Mouse (Mus musculus): ENCODE results near the gene Dgkz. TPM values are rescaled to one million over a fixed set of nuclear protein-coding genes. Genes with fewer than 3 reads are reported as not detected.

The Dgkz gene
- polyA plus RNA-seq, 1 experiment from 2014 or later: 28.6 TPM

- DNase-seq (ENCODE audit: low spot score) (no peak), ATAC-seq (replicated peaks; ENCODE audit: insufficient number of reproducible peaks, low FRiP score, low TSS enrichment, low read depth) (no peak)
- H3K4me2 ChIP-seq (ENCODE audit: low read depth, low read length): no peak overlapping the region
- no peaks in the 10 kb centered on the region for H3K4me1 ChIP-seq (ENCODE audit: control insufficient read depth, insufficient read depth, low read length)
- no peak overlapping the region for H3K9ac ChIP-seq (replicated peaks; ENCODE audit: low read length)
- no peaks in the 10 kb centered on the region for H3K9me3 ChIP-seq (replicated peaks; ENCODE audit: control insufficient read depth, low read length)
- H3K4me3 ChIP-seq (ENCODE audit: low read depth, low read length): no peak overlapping the region
- peaks cover 7% of the 10 kb centered on the region; the same call in 1 of the 2 replicates for H3K27me3 ChIP-seq (ENCODE audit: control insufficient read depth, insufficient read depth, low read length)
- H3K36me3 ChIP-seq (replicated peaks; ENCODE audit: control insufficient read depth, insufficient read depth, low read depth, low read length): peaks cover 2% of the 10 kb centered on the region
- H3K27ac ChIP-seq (replicated peaks; ENCODE audit: low read depth, low read length): no peak overlapping the region
- WGBS: 92% methylated on average over 7 of the region's 7 CpGs
Observed at GRCm38 (mm10) chr2:91916346-91916977, 59.2 kb downstream of the Dgkz start.

DNA sequence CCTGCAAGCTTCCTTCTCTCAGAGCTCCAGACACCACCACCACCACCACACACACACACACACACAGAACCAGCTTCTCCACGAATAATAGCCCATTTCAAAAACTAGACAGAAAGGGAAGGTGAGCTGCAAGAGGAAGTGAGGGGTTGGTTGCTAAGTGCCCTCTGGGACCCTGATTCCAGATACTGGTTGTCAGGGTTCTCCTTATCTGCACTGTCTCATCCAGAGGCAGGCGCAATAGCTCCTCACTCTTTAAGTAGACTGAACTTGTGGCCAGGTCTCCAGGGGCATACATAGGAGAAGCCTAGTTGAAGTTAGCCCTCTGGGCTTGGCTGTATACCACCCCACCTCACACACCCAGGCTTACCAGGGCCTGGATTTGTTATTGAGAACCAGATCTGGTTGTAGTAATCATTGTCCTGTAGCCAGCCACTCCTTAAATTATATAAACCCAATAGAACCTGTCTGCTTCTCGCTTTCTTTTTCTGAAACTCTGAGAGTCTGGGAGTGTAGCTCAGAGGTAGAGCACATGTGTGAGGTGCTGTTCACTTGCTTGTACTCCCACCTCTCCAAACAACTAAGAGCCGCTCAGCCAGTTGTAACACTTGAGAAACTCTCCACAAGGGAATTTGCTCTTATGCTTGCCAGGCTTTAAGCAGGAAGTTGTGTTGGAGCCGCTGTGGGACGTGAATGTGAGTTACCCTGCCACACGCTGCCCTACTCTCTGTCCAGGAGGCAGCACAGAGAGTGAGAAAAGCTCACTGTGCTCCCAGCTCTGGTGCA lies 62.1 kb downstream of the Dgkz start:
- H3K9ac ChIP-seq (replicated peaks; ENCODE audit: low read length): no peak overlapping the region
- no peak overlapping the region for H3K4me3 ChIP-seq (ENCODE audit: low read depth, low read length)
- no peak for ATAC-seq (replicated peaks; ENCODE audit: insufficient number of reproducible peaks, low FRiP score, low TSS enrichment, low read depth)
- H3K9me3 ChIP-seq (replicated peaks; ENCODE audit: control insufficient read depth, low read length): no peaks in the 10 kb centered on the region
- WGBS: 84% methylated on average over 7 of the region's 7 CpGs
- H3K27ac ChIP-seq (replicated peaks; ENCODE audit: low read depth, low read length): no peak overlapping the region
- no peaks in the 10 kb centered on the region for H3K27me3 ChIP-seq (ENCODE audit: control insufficient read depth, insufficient read depth, low read length)
- no peak overlapping the region for H3K4me2 ChIP-seq (ENCODE audit: low read depth, low read length)
- peaks cover 2% of the 10 kb centered on the region for H3K36me3 ChIP-seq (replicated peaks; ENCODE audit: control insufficient read depth, insufficient read depth, low read depth, low read length)
- DNase-seq (ENCODE audit: low spot score): no peak
- no peaks in the 10 kb centered on the region for H3K4me1 ChIP-seq (ENCODE audit: control insufficient read depth, insufficient read depth, low read length)

DNA sequence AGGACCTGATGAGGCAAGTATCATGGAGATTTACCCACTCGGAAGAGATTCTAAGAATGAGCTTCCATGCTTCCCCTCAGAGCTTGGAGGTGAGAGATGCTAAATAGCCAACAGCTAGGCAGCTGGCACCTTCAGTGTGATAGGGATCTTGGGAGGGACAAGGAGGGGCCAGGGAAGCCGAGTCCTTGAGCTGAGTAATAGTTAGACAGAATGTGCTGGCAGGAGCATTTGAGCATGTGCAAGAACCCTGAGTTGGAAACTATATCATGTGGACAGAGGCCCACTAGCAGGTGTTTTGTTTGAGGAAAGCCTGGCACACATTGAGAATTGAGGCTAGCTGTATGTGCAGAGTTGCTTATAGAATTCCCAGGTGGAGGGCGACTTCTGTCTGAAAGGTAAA lies 63.0 kb downstream of the Dgkz start:
- Histone ChIP-seq H3K36me3 (replicated peaks; ENCODE audit: control insufficient read depth, insufficient read depth, low read depth, low read length) (no peaks in the 10 kb centered on the region; the same call in none of the 2 replicates), H3K4me1 (ENCODE audit: control insufficient read depth, insufficient read depth, low read length) (no peaks in the 10 kb centered on the region), H3K9ac (replicated peaks; ENCODE audit: low read length) (no peak overlapping the region), H3K27me3 (ENCODE audit: control insufficient read depth, insufficient read depth, low read length) (no peaks in the 10 kb centered on the region), H3K27ac (replicated peaks; ENCODE audit: low read depth, low read length) (no peak overlapping the region), H3K9me3 (replicated peaks; ENCODE audit: control insufficient read depth, low read length) (no peaks in the 10 kb centered on the region), H3K4me2 (ENCODE audit: low read depth, low read length) (no peak overlapping the region), H3K4me3 (ENCODE audit: low read depth, low read length) (no peak overlapping the region)
- no peak for ATAC-seq (replicated peaks; ENCODE audit: insufficient number of reproducible peaks, low FRiP score, low TSS enrichment, low read depth)
- DNase-seq (ENCODE audit: low spot score): no peak
- 84% methylated on average over 3 of the region's 3 CpGs for WGBS

- Histone ChIP-seq H3K4me1 (ENCODE audit: control insufficient read depth, insufficient read depth, low read length) (no peaks in the 10 kb centered on the region), H3K4me2 (ENCODE audit: low read depth, low read length) (no peak overlapping the region), H3K4me3 (ENCODE audit: low read depth, low read length) (no peak overlapping the region), H3K9me3 (replicated peaks; ENCODE audit: control insufficient read depth, low read length) (no peaks in the 10 kb centered on the region), H3K27me3 (ENCODE audit: control insufficient read depth, insufficient read depth, low read length) (no peaks in the 10 kb centered on the region), H3K27ac (replicated peaks; ENCODE audit: low read depth, low read length) (no peak overlapping the region), H3K9ac (replicated peaks; ENCODE audit: low read length) (no peak overlapping the region), H3K36me3 (replicated peaks; ENCODE audit: control insufficient read depth, insufficient read depth, low read depth, low read length) (no peaks in the 10 kb centered on the region)
- ATAC-seq (replicated peaks; ENCODE audit: insufficient number of reproducible peaks, low FRiP score, low TSS enrichment, low read depth) (no peak), DNase-seq (ENCODE audit: low spot score) (no peak)
- WGBS: 95% methylated on average over 2 of the region's 2 CpGs
Observed at GRCm38 (mm10) chr2:91906141-91906540, 69.5 kb downstream of the Dgkz start.

- Histone ChIP-seq H3K4me3 (ENCODE audit: low read depth, low read length) (no peak overlapping the region), H3K9me3 (replicated peaks; ENCODE audit: control insufficient read depth, low read length) (no peaks in the 10 kb centered on the region), H3K4me2 (ENCODE audit: low read depth, low read length) (no peak overlapping the region), H3K36me3 (replicated peaks; ENCODE audit: control insufficient read depth, insufficient read depth, low read depth, low read length) (no peaks in the 10 kb centered on the region), H3K4me1 (ENCODE audit: control insufficient read depth, insufficient read depth, low read length) (no peaks in the 10 kb centered on the region), H3K27me3 (ENCODE audit: control insufficient read depth, insufficient read depth, low read length) (no peaks in the 10 kb centered on the region), H3K27ac (replicated peaks; ENCODE audit: low read depth, low read length) (no peak overlapping the region), H3K9ac (replicated peaks; ENCODE audit: low read length) (no peak overlapping the region)
- WGBS: 76% methylated on average over 5 of the region's 5 CpGs
- ATAC-seq (replicated peaks; ENCODE audit: insufficient number of reproducible peaks, low FRiP score, low TSS enrichment, low read depth): no peak
- no peak for DNase-seq (ENCODE audit: low spot score)
Observed at GRCm38 (mm10) chr2:91904618-91905307, 70.9 kb downstream of the Dgkz start.

- ATAC-seq (replicated peaks; ENCODE audit: insufficient number of reproducible peaks, low FRiP score, low TSS enrichment, low read depth) (no peak), DNase-seq (ENCODE audit: low spot score) (no peak)
- Histone ChIP-seq H3K27ac (replicated peaks; ENCODE audit: low read depth, low read length) (no peak overlapping the region), H3K4me3 (ENCODE audit: low read depth, low read length) (no peak overlapping the region), H3K4me1 (ENCODE audit: control insufficient read depth, insufficient read depth, low read length) (no peaks in the 10 kb centered on the region), H3K36me3 (replicated peaks; ENCODE audit: control insufficient read depth, insufficient read depth, low read depth, low read length) (no peaks in the 10 kb centered on the region), H3K9ac (replicated peaks; ENCODE audit: low read length) (no peak overlapping the region), H3K9me3 (replicated peaks; ENCODE audit: control insufficient read depth, low read length) (no peaks in the 10 kb centered on the region), H3K4me2 (ENCODE audit: low read depth, low read length) (no peak overlapping the region), H3K27me3 (ENCODE audit: control insufficient read depth, insufficient read depth, low read length) (no peaks in the 10 kb centered on the region)
- WGBS: 92% methylated on average over 3 of the region's 3 CpGs
Observed at GRCm38 (mm10) chr2:91903171-91903925, 72.3 kb downstream of the Dgkz start.

- DNase-seq (ENCODE audit: low spot score): no peak
- ATAC-seq (replicated peaks; ENCODE audit: insufficient number of reproducible peaks, low FRiP score, low TSS enrichment, low read depth): no peak
- 75% methylated on average over 5 of the region's 5 CpGs for WGBS
- Histone ChIP-seq H3K4me2 (ENCODE audit: low read depth, low read length) (no peak overlapping the region), H3K9me3 (replicated peaks; ENCODE audit: control insufficient read depth, low read length) (no peaks in the 10 kb centered on the region), H3K4me3 (ENCODE audit: low read depth, low read length) (no peak overlapping the region), H3K36me3 (replicated peaks; ENCODE audit: control insufficient read depth, insufficient read depth, low read depth, low read length) (no peaks in the 10 kb centered on the region), H3K27me3 (ENCODE audit: control insufficient read depth, insufficient read depth, low read length) (no peaks in the 10 kb centered on the region), H3K9ac (replicated peaks; ENCODE audit: low read length) (no peak overlapping the region), H3K4me1 (ENCODE audit: control insufficient read depth, insufficient read depth, low read length) (no peaks in the 10 kb centered on the region), H3K27ac (replicated peaks; ENCODE audit: low read depth, low read length) (no peak overlapping the region)
Observed at GRCm38 (mm10) chr2:91902336-91902735, 73.3 kb downstream of the Dgkz start.
